Mouse (Mus musculus) skeletal muscle tissue, adult 2 months (tissue): Measurements from ENCODE around the gene Lrig3.

ENCODE experiments used
- DNase-seq: peaks from one replicate; pipeline ENCODE4 v3.0.0-alpha.2; 2012; ENCODE audit warnings: low read depth, low spot score

Gene Lrig3

GRCm38 (mm10) chr10:125964709-125965108 is 1.3 kb upstream of the Lrig3 start:
- no peak for DNase-seq

GRCm38 (mm10) chr10:125966481-125967251 is 698 bp downstream of the Lrig3 start:
- peak; percentile 35 for DNase-seq

GRCm38 (mm10) chr10:125967436-125968160 is 1.6 kb downstream of the Lrig3 start:
- no peak for DNase-seq

GRCm38 (mm10) chr10:125968191-125969132 is 2.5 kb downstream of the Lrig3 start:
- no peak for DNase-seq

GRCm38 (mm10) chr10:125969133-125969490 is 3.1 kb downstream of the Lrig3 start:
- no peak for DNase-seq

- DNase-seq = no peak
Measured at GRCm38 (mm10) chr10:125970031-125970430, 4.1 kb downstream of the Lrig3 start.

GRCm38 (mm10) chr10:125970500-125970899 is 4.5 kb downstream of the Lrig3 start:
- no peak for DNase-seq

GRCm38 (mm10) chr10:125973726-125974125 is 7.8 kb downstream of the Lrig3 start:
- no peak for DNase-seq

- no peak for DNase-seq
Measured at GRCm38 (mm10) chr10:125981938-125982337, 16.0 kb downstream of the Lrig3 start.

GRCm38 (mm10) chr10:125984473-125985035 is 18.6 kb downstream of the Lrig3 start:
- DNase-seq = no peak

GRCm38 (mm10) chr10:125985795-125986194 is 19.8 kb downstream of the Lrig3 start:
- DNase-seq = no peak

GRCm38 (mm10) chr10:125986443-125986842 is 20.5 kb downstream of the Lrig3 start:
- DNase-seq = no peak

- no peak for DNase-seq
Measured at GRCm38 (mm10) chr10:125987307-125987706, 21.3 kb downstream of the Lrig3 start.

GRCm38 (mm10) chr10:125988037-125988436 is 22.1 kb downstream of the Lrig3 start:
- DNase-seq = no peak

GRCm38 (mm10) chr10:125989890-125990289 is 23.9 kb downstream of the Lrig3 start:
- no peak for DNase-seq

- DNase-seq = no peak
Measured at GRCm38 (mm10) chr10:125990394-125990793, 24.4 kb downstream of the Lrig3 start.

- DNase-seq = no peak
Measured at GRCm38 (mm10) chr10:125991819-125992218, 25.9 kb downstream of the Lrig3 start.

GRCm38 (mm10) chr10:125994855-125995254 is 28.9 kb downstream of the Lrig3 start:
- DNase-seq = peak; percentile 61

- DNase-seq = no peak
Measured at GRCm38 (mm10) chr10:125995701-125996100, 29.7 kb downstream of the Lrig3 start.

- no peak for DNase-seq
Measured at GRCm38 (mm10) chr10:125996989-125997388, 31.0 kb downstream of the Lrig3 start.

GRCm38 (mm10) chr10:125999561-125999960 is 33.6 kb downstream of the Lrig3 start:
- no peak for DNase-seq
